Mouse (Mus musculus) kidney, adult 9 months (tissue): ENCODE results near the gene Oas1a.
"Not testable (repeated sequence)": the region's sequence is repeated elsewhere in the genome, so short reads cannot be mapped to it uniquely, and the experiment has no call there.

Experiments used
- DNase-seq: peaks from one replicate; pipeline ENCODE4 v3.0.0; 2022

Gene Oas1a

DNA sequence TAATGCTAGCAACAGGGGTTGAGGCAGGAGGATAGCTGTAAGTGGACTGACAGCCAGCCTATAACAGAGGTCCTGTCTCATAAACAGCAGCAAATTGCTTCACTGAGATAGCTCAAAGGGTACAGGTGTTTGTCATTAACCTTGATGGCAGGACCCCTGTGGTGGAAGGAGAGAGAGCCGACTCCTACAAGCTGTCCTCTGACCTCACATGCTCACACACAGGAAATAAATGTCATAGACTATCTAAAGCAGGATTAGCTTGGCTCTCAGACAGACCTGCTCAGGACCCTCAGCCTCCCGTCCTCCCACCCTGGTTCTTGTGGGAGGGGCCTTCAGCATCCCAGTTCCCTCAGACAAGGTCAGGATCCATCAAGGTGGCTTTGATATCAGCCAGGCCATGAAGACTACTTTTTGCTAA lies 15.1 kb downstream of the Oas1a start:
- no peak for DNase-seq

DNA sequence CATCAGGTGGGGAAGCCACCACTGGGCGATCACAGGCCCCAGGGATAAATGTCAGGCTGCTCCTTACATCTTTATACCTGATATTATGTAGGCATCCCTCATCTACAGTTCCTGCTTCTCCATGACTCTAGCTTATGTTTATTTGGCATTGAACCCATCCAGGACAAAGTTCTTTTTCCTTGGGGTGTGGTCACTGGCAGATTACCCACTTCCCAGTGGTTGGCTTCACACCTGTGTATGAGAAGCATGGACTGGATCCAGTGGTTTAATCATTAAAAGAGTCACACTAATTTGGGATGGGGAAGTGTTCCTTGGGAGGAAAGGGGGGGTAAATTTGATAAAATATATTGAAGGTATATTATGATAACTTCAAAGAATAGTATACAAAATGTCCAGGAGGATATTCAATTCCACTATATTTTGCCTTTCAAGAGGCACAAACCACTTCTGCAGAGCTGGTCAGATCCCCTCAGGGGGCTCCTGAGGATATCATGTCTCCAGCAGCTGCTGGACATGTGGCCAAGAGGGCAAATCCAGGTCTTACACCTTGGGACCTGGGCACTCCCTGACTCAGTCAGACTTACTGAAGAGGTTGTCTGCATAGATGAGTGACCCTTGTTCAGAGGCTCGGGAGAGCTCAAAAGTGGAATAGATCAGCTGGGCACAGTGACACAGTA lies 15.6 kb downstream of the Oas1a start:
- peak; percentile 54 for DNase-seq

DNA sequence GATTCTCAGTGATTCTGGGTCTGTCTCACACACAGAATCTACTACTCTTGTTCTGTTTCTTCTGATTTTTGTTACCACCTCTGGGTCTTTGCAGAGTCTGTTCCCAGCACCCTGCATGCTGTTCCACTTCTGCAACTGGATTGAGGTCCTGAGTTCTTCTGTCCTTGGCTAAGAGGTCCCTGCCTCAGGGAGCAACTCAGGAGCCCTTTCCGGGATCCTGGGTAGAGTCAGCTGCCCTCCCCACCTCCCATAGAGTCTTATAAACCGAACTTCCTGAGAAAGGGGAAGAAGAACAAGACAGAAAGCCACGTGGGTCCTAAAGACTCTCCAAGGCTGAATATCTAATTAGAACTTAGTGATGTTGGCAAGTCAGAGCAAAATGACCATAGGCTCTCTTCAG lies 16.3 kb downstream of the Oas1a start:
- DNase-seq: no peak

DNA sequence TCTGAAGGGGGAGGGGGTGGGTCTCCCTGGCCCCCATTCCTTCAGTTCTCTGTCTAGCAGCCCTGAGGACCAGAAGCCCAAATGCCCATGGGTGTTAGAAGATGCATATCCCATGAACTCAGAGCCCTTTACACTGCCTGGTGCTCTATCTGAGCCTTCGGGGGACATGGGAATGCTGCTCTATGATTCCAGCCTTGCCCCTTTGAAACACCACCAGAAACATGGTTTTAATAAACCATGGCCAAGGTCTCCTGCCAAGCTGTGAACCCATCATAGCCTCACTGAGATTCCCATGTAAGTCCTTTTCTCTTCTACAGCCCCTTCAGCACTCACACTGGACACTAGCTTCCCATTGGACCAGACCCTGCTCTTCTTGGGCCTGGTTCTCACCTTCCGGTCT lies 17.3 kb downstream of the Oas1a start:
- no peak for DNase-seq

DNA sequence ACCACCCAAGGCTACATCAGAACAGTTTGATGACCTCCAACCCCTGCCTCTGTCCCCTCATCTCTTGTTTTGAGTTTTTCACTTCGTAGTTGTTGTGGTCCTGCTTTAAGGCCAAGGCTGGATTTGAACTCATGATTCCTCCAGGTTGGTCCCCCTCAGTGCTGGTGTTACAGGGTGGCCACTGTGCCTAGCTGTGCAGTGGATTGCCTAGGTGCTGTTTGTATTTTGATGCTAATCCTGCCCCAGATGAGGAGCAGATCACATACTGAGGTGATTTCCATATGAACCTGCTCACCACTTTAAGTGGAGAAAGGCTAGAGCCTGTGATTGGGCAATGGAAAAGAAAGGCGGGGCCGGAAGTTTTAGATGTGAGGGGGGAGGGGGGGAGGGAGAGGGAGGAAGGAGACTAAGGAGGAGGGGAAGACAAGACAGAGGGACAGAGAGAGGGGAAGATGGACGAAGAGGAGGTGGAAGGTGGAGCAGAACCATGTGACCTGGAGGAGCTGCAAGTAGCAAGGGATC lies 19.0 kb downstream of the Oas1a start:
- not testable (repeated sequence) for DNase-seq

DNA sequence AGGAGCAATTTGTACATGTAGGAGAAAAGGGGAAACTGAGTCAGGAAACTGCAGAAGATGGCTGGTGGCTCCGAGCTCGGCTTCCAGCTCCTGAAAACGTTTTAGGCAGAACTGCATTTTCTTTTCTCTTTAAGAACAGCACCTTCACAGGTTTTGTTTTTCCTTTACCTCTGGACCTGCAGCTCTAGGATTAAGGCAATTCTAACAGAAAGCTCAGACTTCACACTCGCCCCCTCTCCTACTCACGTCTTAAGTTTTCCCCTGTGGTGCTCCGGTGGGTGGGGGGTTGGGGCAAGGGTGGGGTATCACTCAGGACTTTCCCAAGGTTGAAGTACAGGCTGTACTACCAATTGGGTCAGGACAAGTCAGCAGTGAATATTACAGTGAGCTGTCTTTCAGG lies 19.5 kb downstream of the Oas1a start:
- DNase-seq: no peak

DNA sequence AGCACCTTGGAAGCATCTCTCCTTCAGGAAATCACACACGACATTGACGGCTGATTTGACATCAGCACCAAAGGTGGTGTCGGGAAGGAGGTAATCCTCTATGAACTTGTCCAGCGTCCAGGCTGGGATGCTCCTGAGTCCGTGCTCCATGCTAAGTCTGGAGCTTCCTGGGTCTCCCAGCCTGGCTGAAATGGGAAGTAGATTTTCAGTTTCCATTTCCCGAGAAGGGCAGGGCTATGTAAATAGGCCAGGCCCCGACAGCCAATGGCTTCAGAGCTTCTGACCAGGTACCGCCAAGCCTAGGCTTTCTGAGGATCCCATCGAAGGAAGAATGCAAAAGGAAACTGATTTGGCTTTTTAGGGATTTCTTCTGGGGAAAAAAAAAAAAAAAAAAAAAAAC lies 19.9 kb downstream of the Oas1a start, which contains the start of gene Oas1g:
Gene Oas1g (minus strand): TSS at position 201 of the 400 bp plus-strand sequence.
- not testable (repeated sequence) for DNase-seq

DNA sequence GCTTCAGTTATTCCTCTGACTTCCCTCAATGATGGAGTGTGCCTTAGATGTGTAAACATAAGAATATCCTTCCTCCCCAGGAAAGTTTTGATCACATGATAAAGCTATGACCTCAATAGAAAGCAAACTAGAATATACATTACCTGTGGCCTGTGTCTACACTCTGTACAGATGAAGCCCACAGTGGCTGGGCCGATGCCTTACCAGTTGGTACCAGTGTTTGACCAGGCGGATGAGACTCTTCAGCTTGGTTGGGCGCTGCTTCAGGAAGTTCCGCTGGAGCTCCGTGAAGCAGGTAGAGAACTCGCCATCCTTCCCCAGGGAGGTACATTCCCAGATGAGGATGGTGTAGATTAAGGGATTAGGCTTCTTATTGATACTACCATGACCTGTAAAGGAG lies 25.6 kb downstream of the Oas1a start:
- not testable (repeated sequence) for DNase-seq

DNA sequence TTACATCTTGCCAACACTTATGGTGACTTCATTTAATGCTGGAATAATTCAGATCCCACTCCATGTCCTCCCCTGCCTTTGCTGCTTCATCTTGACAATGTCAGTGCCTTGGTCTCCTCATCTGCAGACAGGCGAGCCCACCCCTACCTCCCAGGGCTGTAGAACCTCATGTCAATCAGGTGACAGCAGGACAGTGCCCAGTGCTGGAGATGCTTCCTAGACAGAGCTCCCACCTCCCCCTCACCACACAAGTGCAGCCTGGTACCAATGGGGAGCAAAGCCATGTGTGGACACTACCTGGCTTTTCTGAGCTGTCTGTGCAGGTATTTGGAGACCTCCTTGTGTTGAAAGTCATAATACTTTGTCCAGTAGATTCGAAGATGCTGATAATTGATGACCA lies 28.5 kb downstream of the Oas1a start:
- DNase-seq: not testable (repeated sequence)

DNA sequence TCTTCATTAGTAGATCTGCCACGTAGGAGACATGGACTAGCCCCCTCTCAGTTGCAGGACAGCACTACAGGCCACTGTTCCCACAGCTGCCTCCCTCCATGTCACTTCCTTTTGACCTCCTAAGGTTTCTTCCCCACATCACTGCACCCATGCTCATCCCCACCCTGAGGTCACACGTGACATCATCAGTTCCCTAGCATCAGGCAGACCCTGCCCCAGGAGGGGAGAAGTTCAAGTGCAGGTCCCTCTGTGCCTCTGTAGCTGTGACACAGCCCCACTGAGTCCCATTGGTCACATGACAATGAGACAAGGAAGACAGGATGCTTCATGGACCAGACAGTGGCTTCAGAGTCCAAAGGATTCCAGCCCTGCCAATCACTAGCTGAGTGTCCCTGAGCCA lies 29.9 kb downstream of the Oas1a start:
- not testable (repeated sequence) for DNase-seq

DNA sequence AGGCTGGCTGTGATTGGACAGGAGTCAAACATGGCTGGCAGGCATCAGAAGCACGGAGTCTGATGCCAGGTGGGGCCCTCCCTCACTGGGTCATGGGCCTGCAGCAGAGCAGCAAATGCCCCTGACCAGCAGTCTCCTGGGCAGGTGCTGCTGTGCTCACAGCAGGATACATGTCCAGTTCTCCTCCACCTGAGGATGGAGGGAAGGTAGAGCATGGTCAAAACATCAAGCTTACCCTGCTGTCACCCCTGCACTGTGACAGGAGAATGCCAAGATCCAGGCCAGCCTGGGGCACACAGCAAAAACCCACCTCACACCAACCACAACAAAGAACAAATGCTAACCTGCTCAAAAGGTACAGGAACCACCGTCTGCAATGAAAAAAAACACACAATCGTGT lies 30.5 kb downstream of the Oas1a start:
- DNase-seq: not testable (repeated sequence)

DNA sequence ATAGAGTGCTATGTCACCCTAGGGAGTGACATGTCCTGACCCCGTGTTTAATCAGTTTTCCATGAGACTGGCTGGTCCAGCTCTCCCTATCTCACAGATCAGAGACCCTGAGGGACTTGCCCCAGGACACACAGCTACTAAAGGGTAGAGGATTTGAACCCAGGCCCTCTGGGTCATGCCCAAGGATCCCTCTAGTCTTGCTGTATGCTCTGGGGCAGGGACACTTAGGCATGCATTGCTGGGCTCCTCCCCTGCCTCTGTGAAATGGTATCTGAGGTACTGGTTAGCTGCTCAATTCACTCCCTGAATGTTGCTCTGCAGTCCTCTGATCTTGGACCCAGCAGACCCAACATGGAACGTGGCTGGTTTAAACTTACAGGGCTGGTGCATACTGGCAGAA lies 35.9 kb downstream of the Oas1a start:
- no peak for DNase-seq

DNA sequence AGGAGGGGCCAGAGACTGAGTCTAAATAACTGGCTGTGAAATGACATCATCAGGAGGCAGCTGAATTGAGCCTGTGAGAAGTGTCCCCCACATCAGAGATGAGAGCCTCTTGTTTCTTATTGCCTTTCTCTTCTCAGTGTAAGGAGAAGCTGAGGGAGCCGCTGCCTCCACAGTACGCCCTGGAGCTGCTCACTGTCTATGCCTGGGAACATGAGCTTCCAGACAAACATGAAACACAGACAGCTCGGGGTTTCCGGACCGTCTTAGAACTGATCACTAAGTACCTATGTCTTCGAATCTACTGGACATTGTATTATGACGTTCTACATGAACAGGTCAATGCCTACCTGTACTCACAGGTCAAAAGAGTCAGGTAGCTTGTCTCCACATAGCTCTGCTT lies 36.5 kb downstream of the Oas1a start:
- no peak for DNase-seq

DNA sequence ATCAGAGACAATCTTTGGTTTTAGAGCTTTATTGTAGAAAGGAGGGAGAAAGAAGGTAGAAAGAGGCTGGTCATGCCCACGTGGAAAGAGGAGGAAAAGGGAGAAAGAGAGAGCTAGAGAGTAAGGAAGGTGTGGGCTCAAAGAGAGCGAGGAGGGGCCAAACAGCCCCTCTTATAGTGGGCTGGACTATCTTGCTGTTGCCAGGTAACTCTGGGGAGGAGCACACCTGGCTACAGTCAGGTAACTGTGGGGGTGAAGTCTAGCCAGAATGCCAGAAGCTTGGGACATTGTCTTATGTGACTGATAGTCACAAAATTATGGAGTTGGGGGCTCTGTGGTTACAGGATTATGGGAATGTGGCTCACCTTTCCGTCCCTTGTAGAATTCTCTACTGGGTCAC lies 37.2 kb downstream of the Oas1a start:
- no peak for DNase-seq

DNA sequence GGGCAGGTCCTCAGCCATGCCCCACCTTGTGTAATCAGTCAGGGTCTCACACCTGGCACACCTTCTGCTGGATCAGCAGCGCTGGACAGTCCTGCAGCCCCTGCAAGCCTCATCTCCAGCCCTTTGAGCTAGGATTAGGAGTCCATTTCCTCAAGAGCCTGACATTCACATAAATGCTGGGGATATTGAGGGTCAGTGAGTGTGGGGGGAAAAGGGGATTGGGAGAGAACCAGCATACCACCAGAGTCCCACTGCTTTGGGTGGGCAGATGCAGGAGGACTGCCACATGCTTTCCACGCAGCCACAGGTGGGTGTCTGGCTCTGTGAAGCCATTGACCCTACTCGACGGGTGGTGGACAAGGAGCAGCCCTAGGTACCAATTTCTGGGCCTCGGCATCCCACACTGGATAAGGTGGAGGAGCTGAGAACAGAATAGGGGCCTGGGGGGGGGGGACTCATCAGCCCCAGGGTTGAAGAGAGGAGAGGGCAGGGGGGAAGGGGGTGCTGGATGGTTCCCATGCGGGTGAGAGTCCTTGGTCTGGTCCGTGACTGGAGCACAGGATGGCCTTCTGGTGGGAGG lies 37.8 kb downstream of the Oas1a start:
- no peak for DNase-seq

DNA sequence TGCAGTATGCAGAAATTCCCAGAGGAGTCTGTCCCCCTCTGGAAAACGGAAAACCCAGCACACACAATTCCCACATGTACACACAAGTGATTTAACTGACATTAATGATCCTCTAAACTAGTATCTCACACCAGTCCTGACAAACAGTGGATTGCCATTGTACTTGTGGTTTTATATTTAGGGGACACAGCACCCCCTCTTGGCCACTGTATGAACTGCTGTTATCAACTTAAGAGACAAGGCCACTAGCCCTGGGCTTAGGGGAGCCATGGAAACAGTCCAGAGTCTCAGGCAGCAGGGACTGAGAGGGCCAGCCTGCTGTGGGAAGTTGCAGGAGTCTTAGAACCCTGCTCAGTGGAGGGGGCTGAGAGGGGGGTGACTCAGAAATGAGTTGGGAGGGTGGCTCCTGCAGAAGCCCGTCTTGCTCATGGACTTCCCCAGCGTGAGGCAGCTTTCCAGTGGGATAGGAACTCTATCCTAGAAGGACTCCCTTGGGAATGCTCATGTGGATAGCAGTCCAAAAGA lies 41.9 kb downstream of the Oas1a start:
- peak; percentile 34 for DNase-seq

DNA sequence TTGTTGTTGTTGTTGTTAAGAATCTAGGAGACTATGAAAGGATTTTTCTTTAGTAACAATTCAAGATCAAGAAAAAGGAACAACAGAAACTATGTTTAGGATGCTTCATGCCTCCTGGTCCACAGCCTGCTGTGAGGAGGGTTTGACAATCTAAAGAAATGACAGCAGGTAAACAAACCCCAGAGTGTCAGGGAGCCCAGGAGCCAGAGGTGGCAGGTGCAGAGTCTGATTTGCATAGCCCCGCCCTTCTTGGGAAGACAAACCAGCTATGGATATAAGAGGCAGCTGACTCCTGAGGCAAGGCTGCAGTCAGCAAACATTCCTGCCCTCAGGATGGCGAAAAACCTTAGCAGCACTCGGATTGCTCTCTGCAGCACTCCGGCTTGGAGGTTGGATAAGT lies 46.2 kb downstream of the Oas1a start, which contains the start of gene Oas1h:
Gene Oas1h (plus strand): TSS at position 301 of the 400 bp plus-strand sequence.
- no peak for DNase-seq

DNA sequence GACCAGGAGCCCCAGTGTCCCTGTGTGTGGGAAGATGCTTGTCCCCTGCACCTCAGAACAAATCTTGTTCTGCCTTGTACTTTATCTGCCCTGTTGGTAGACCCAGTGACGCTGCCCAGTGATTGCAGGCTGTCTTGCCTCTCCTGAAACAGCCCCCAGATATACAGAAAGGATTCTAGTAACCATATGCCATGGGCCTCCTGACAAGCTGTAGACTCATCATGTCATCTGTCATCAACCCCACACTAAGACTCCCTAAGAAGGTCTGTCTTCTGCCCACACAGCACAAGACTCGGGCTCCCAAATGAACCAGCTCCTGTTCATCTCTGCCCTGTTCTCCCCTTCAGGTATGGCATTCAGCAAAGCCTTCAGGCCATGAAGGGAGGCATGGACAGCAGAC lies 48.1 kb downstream of the Oas1a start:
- no peak for DNase-seq

DNA sequence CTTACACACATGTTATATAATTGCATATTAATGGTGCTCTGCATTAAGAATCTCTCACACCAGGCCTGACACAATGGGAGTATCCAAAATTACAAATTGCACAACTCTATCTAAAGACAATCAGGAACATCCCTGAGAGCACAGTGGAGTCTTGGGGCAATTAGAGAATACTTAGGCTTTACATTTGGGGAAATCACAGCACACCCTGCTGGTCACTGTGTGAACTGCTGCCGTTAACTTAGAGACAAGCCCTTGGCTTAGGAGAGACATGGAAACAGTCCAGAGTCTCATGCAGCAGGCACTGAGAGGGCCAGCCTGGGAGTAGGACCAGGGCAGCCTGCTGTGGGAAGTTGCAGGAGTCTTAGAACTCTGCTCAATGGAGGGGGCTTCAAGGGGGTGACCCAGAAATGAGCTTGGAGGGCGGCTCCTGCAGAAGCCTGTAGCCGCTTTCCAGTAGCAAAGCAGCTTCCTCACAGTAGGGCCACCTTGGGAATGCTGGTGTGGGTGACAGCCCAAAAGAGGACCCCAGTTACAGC lies 57.7 kb downstream of the Oas1a start:
- DNase-seq: peak; percentile 44

DNA sequence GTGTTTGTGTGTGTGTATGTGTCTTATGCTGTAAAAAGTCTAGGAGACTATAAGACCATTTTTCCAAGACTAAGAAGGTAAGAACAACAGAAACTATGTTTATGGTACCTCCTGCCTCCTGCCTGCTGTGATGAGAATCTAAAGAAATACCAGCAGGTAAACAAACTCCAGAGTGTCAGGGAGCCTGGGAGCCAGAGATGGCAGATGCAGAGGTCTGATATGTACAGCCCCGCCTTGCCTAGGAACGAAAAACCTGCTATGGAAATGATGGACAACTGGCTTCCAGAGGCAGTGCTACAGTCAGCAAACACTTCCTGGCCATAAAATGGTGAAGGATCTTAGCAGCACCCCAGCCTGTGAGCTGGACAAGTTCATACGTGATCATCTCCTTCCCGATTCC lies 60.3 kb downstream of the Oas1a start, which contains the start of gene Oas1f:
Gene Oas1f (plus strand): TSS at position 301 of the 400 bp plus-strand sequence.
- no peak for DNase-seq
